25 mouse cellular contexts compared by ENCODE assay signal in the genomic region with DNA sequence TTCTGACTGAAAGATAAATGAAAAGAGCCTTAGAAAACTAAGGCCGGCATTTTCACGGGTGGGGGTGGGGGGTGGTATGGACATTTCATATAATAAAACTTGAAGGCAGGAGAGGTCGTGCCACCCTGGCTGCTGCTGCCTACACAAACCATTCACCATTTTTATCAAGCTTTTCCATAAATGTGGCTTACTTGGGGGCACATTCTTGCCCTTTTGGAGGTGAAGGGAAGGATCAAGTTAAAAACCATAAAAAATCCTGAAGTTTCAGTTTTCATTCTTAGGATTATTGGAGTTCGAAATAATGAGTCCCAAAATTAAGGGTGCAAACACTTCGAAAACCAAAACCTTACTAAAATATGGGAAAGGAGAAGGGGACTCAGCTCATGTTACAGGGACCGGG.
A peak's percentile ranks its signal among the peaks of the same experiment; 100 is the strongest.
DNase-seq lines count a peak whose midpoint lies in the region; ATAC-seq and TF ChIP-seq lines count a peak whose summit lies in the region.
"Had no signal": no experiment of that assay in that cellular context is flagged by ENCODE, and none has a peak within 500 bp of the region (broad histone marks: within the 10 kb centered on the region; RNA-seq: fewer than 3 reads in every experiment).

No protein-coding gene starts in this region.

- H3K4me2 ChIP-seq in intestine, embryonic 14.5 days (ENCODE audit: low read length) = 0 out of 2 replicates have a peak overlapping the region, but pooled peaks have one; percentile 6
- no peak overlapping the region for H3K4me2 ChIP-seq in intestine, postnatal 0 days (replicated peaks; ENCODE audit: low read depth)
- H3K4me2 ChIP-seq in embryonic facial prominence, embryonic 12.5 days (replicated peaks) = 0 out of 2 replicates have a peak overlapping the region, but pooled peaks have one; percentile 6
- H3K4me2 ChIP-seq: hindbrain, embryonic 14.5 days; liver, embryonic 13.5 days; midbrain, embryonic 13.5 days; neural tube, embryonic 12.5 days had no signal

- ATAC-seq in intestine, embryonic 14.5 days (replicated peaks; ENCODE audit: low FRiP score, low TSS enrichment, low read depth) = no peak
- no peak for ATAC-seq in intestine, postnatal 0 days
- no peak for ATAC-seq in embryonic facial prominence, embryonic 12.5 days (ENCODE audit: insufficient number of reproducible peaks, insufficient read depth, low FRiP score, low TSS enrichment)
- ATAC-seq: forebrain, embryonic 14.5 days; intestine, embryonic 16.5 days; midbrain, embryonic 13.5 days had no signal

- TF ChIP-seq CTCF in intestine, postnatal 0 days (IDR thresholded peaks at IDR 0.05; ENCODE audit: low read depth) = no peak

- H3K27me3 ChIP-seq in intestine, embryonic 14.5 days (replicated peaks; ENCODE audit: control insufficient read depth, insufficient read depth, low read length) = no peaks in the 10 kb centered on the region
- no peaks in the 10 kb centered on the region for H3K27me3 ChIP-seq in intestine, postnatal 0 days (replicated peaks; ENCODE audit: control insufficient read depth, insufficient read depth, low read length)
- H3K27me3 ChIP-seq in embryonic facial prominence, embryonic 12.5 days = no peaks in the 10 kb centered on the region
- H3K27me3 ChIP-seq: neural tube, embryonic 12.5 days had no signal

- no peak overlapping the region for H3K27ac ChIP-seq in intestine, embryonic 14.5 days (ENCODE audit: low read depth)
- no peak overlapping the region for H3K27ac ChIP-seq in intestine, postnatal 0 days (ENCODE audit: low read depth, low read length)
- H3K27ac ChIP-seq in embryonic facial prominence, embryonic 12.5 days = no peak overlapping the region
- H3K27ac ChIP-seq: hindbrain, embryonic 14.5 days; layer of hippocampus, adult 2 months; liver, embryonic 13.5 days; midbrain, embryonic 13.5 days; neural tube, embryonic 12.5 days; stomach, postnatal 0 days had no signal

- H3K4me3 ChIP-seq in intestine, embryonic 14.5 days (ENCODE audit: low read depth, low read length) = no peak overlapping the region
- H3K4me3 ChIP-seq in intestine, postnatal 0 days (ENCODE audit: low read depth, low read length) = no peak overlapping the region
- H3K4me3 ChIP-seq in embryonic facial prominence, embryonic 12.5 days = no peak overlapping the region
- H3K4me3 ChIP-seq: layer of hippocampus, adult 2 months; liver, embryonic 13.5 days; midbrain, embryonic 13.5 days; neural tube, embryonic 12.5 days had no signal

- no peaks in the 10 kb centered on the region for H3K9me3 ChIP-seq in intestine, embryonic 14.5 days (ENCODE audit: control insufficient read depth, low read length)
- H3K9me3 ChIP-seq in intestine, postnatal 0 days (ENCODE audit: control insufficient read depth) = no peaks in the 10 kb centered on the region
- H3K9me3 ChIP-seq in embryonic facial prominence, embryonic 12.5 days = no peaks in the 10 kb centered on the region
- H3K9me3 ChIP-seq: liver, embryonic 13.5 days; midbrain, embryonic 13.5 days; neural tube, embryonic 12.5 days had no signal

- H3K36me3 ChIP-seq in intestine, embryonic 14.5 days (ENCODE audit: control insufficient read depth, insufficient read depth, low read length) = no peaks in the 10 kb centered on the region
- no peaks in the 10 kb centered on the region for H3K36me3 ChIP-seq in intestine, postnatal 0 days (ENCODE audit: control insufficient read depth, insufficient read depth)
- no peaks in the 10 kb centered on the region for H3K36me3 ChIP-seq in embryonic facial prominence, embryonic 12.5 days
- H3K36me3 ChIP-seq: liver, embryonic 13.5 days; midbrain, embryonic 13.5 days; neural tube, embryonic 12.5 days had no signal

- WGBS in intestine, embryonic 14.5 days = 6% methylated on average over 6 of the region's 6 CpGs
- WGBS in intestine, postnatal 0 days = 9% methylated on average over 6 of the region's 6 CpGs
- 3% methylated on average over 6 of the region's 6 CpGs for WGBS in embryonic facial prominence, embryonic 12.5 days

- DNase-seq in intestine, embryonic 14.5 days (ENCODE audit: low spot score) = no peak
- DNase-seq in forelimb bud, embryonic 11.5 days (ENCODE audit: low read depth, low spot score) = peak; percentile 70
- peak; percentile 58 for DNase-seq in mesoderm, embryonic 11.5 days (ENCODE audit: low read depth, low spot score)
- no peak for DNase-seq in frontal cortex, postnatal 10 days (ENCODE audit: low spot score in 2 of 2)
- no peak for DNase-seq in cerebellum, postnatal 4 days (ENCODE audit: low spot score in 2 of 2)
- DNase-seq: adrenal gland, adult 2 months; cerebellum, adult 11-12 months; cerebellum, postnatal 10 days; heart, postnatal 36 days; kidney, postnatal 25 days; liver, embryonic 13.5 days; lung, adult 2 months; lung, postnatal 14 days; right cerebral cortex, postnatal 14 days; thymus, adult 2 months; thymus, postnatal 4 days had no signal

- H3K4me1 ChIP-seq in intestine, embryonic 14.5 days (replicated peaks; ENCODE audit: control insufficient read depth, insufficient read depth, low read length) = peaks cover 13% of the 10 kb centered on the region; the same call in 1 of the 2 replicates
- H3K4me1 ChIP-seq in intestine, postnatal 0 days (replicated peaks; ENCODE audit: control insufficient read depth, insufficient read depth, low read length) = no peaks in the 10 kb centered on the region
- H3K4me1 ChIP-seq in embryonic facial prominence, embryonic 12.5 days = 0 out of 2 replicates have a peak, but pooled peaks cover 17% of the 10 kb centered on the region
- H3K4me1 ChIP-seq: liver, embryonic 13.5 days had no signal

- H3K9ac ChIP-seq in intestine, embryonic 14.5 days (ENCODE audit: low read length) = no peak overlapping the region
- no peak overlapping the region for H3K9ac ChIP-seq in intestine, postnatal 0 days (ENCODE audit: low read depth, low read length)
- no peak overlapping the region for H3K9ac ChIP-seq in embryonic facial prominence, embryonic 12.5 days
- H3K9ac ChIP-seq: hindbrain, embryonic 14.5 days; liver, embryonic 13.5 days; midbrain, embryonic 13.5 days; neural tube, embryonic 12.5 days had no signal

Comparison
In these comparisons a context has a peak if more than half of its experiments do, and no peak if none do; other contexts are left out.
1. DNase-seq: peak in forelimb bud, embryonic 11.5 days (single experiment) and mesoderm, embryonic 11.5 days (single experiment); none in intestine, embryonic 14.5 days (single experiment), frontal cortex, postnatal 10 days (0 of 2) and cerebellum, postnatal 4 days (0 of 2).